Mouse (Mus musculus): Measurements from ENCODE around the gene Elovl2. TPM values are rescaled to one million over a fixed set of nuclear protein-coding genes. Genes with fewer than 3 reads are reported as not detected.

Elovl2 gene
- 14.4 and 16.0 TPM in 2 replicates for polyA plus RNA-seq (2021; fragmentation: Nextera tagmentation)
- long read RNA-seq, experiment 1, transcript Elovl2-201 (8 exons, 3,840 nt), result major isoform, 14 of 19 reads
- long read RNA-seq, experiment 1, partial matches to known transcripts, result 2 of 19 reads
- long read RNA-seq, experiment 1, other reads (novel, unspliced or antisense), result 3 of 19 reads
- long read RNA-seq, experiment 2, transcript Elovl2-201 (8 exons, 3,840 nt), result major isoform, 90 of 101 reads
- long read RNA-seq, experiment 2, partial matches to known transcripts, result 8 of 101 reads
- long read RNA-seq, experiment 2, other reads (novel, unspliced or antisense), result 3 of 101 reads

DNA sequence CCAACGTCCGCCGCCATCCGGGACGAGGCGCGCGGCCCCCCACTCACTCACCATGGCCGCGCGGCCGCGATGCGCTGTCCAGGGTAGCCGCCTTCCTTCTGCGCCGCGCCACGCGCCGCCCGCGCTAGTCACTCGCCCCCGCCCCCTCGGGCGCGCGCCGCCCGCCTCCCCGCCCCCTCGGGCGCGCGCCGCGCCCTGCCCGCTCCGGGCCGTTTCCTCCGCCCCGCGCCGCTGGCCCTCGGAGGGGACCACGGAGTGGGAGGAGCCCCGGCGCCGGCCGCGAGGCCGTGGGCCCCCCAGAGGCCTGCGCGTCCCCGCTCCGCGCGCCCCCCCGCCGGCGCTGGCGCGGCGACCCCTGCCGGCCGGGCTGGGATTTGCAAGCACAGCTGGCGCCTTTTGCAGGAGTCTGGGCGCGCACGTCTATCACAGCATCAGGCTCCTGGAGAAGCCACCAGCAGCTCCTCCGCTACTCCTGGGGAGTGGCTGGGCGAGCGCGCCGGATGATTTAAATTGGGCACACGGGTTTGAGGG is at the start of gene Elovl2:
TSS of gene Elovl2 (minus strand) at position 102 of the 531 bp plus-strand sequence.

DNA sequence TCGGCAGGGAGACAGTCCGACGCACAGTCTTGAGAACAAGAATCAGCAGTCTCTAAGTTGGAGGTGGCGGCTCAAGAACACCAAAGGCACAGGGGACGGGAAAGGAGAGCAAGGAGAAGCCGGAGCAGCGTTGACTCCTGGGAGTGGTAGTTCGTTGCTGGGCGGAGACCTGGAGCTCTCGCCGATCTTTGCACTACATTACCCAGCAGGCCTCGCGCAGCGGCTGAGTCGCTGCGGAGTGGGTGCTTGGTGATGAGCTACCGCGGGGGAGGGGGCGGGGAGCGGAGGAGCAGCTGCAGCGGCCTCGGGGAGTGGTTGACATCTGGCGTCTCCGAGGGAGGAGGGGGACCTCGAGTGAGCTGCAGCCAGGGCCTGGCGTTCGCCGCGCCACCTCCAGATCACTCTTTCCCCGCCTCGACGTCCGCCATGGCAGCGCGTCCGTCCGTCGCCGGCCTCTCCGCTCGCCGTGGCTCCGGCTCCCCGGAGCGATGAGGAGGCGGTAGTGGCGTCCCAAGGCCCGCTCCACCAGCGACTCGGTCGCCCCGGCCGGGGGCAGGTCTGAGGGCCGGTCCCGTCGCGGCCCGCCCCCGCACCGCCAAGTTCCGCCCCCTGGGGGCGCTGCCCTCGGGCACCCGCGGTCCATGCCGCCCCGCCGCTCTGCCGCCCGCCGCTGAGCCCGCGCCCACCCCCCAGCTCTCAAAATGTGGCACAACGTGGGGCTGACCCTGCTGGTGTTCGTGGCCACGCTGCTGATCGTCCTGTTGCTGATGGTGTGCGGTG is 29.5 kb upstream of the Elovl2 start, which contains the start of gene Smim13:
TSS of gene Smim13 (plus strand) at position 307 of the 780 bp plus-strand sequence.

Other genes starting within 250 kb of the Elovl2 start
- gene Pak1ip1, start 219.4 kb downstream of the Elovl2 start, polyA plus RNA-seq (2021; fragmentation: Nextera tagmentation), result 58.7 and 66.1 TPM in 2 replicates
- gene Tmem14c, start 204.1 kb downstream of the Elovl2 start, polyA plus RNA-seq (2021; fragmentation: Nextera tagmentation), result 115 and 118 TPM in 2 replicates
- gene Mak, start 140.7 kb downstream of the Elovl2 start, polyA plus RNA-seq (2021; fragmentation: Nextera tagmentation), result 0.84 and 1.0 TPM in 2 replicates
- gene Gcm2, start 109.4 kb downstream of the Elovl2 start, polyA plus RNA-seq (2021; fragmentation: Nextera tagmentation), result not detected in 2 replicates
- gene Sycp2l, start 106.1 kb downstream of the Elovl2 start, polyA plus RNA-seq (2021; fragmentation: Nextera tagmentation), result not detected in 2 replicates
- 24.9 and 25.6 TPM in 2 replicates for gene Smim13, start 29.4 kb upstream of the Elovl2 start, polyA plus RNA-seq (2021; fragmentation: Nextera tagmentation)
- gene Gm17364, start 53.6 kb upstream of the Elovl2 start, polyA plus RNA-seq (2021; fragmentation: Nextera tagmentation), result not detected in 2 replicates

Data from layer of hippocampus, adult 6 months (tissue).